Mouse (Mus musculus) mouse embryonic stem cell (cell line): ENCODE data around the gene Fnip2.
"Not testable (repeated sequence)": the region's sequence is repeated elsewhere in the genome, so short reads cannot be mapped to it uniquely, and the experiment has no call there.

ENCODE experiments used
- in situ Hi-C, 2 experiments: fragments of 300-500 bp; cut with MboI; formaldehyde crosslinking; loops; 1 replicate in 1 of 2; 3 replicates in 1 of 2; pipeline ENCODE4 v1.14.3; 2019 to 2020; ENCODE audit warnings: low sequenced_read_pairs in 2 of 2, low pct_unique_long_range_greater_than_20kb in 1 of 2, mixed read lengths in 1 of 2; ENCODE audit not compliant: unreplicated experiment in 1 of 2

Fnip2 gene

DNA sequence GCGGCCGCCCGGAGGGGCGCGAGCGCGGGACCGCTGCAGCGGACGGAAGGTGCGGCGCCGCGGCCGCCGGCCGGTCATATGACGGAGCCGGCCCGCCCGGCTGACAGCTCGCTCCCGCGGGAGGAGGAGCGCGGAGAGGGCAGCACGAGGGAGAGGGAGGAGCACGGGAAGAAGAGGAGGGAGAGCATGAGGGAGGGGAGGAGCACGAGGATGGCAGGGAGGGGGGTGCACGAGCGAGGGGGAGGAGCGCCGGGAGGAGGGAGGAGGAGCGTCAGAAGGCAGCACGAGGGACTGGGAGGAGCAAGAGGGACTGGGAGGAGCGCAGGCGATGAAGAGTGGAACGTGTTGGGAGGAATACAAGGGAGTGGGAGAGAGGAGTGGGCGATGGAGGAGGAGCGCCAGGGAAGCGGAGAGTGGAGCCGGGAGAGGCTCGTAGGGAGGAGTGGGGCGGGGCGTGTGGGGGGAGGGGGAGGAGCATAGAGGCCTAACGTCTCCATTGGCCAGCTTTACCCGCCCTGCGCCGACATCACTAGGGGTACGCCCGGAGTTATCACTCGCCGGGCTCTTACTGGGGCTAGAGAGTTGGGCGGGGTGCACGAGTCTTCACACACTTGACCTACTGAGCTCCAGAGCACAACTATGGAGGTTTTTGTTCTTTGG, at the start of gene Fnip2:
Gene Fnip2 (minus strand): TSS at position 94 of the 660 bp plus-strand sequence.
- in situ Hi-C loops: no loop called here

DNA sequence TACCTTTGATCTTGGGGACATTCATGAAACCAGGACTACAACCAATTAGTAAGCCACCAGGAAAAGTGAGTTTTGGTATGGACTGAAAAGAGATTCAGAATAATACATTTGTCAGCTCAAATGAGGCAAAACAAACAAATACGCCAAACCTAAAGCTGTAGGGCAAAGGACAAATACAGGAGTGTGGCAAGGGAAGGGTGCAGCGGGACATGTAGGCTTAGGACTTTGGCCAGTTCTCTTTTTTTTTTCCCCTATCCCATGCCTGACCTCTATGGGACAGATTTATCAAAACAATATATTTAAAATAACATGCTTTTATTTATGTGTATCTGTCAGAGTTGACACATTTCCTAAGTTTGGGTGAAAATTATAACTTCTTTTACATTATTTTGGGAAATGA, 42.3 kb upstream of the Fnip2 start:
- in situ Hi-C loops: no loop called here

DNA sequence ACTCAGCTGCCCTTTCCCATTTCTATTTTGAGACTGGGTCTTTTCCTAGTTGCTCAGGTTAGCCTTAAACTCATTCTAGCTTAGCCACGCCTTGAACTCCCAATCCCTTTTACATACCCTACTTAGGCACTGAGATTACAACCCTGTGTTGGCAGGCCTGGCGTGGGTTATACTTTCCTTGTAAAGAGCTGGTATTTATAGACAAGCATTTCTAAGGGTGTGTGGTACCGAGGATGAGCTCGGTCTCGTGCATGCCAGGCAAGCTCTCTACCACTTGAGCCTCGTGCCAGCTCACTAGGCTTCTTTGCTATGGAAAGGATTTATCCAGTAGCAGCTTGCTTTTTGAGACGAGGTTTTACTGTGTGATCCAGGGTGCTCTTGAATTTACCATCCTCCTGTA, 27.9 kb upstream of the Fnip2 start:
- in situ Hi-C loops: loop anchor here in 1 of 2 experiments (25.0 kb wide), 1 partner anchor 633 kb away; no protein-coding TSS in a partner anchor

DNA sequence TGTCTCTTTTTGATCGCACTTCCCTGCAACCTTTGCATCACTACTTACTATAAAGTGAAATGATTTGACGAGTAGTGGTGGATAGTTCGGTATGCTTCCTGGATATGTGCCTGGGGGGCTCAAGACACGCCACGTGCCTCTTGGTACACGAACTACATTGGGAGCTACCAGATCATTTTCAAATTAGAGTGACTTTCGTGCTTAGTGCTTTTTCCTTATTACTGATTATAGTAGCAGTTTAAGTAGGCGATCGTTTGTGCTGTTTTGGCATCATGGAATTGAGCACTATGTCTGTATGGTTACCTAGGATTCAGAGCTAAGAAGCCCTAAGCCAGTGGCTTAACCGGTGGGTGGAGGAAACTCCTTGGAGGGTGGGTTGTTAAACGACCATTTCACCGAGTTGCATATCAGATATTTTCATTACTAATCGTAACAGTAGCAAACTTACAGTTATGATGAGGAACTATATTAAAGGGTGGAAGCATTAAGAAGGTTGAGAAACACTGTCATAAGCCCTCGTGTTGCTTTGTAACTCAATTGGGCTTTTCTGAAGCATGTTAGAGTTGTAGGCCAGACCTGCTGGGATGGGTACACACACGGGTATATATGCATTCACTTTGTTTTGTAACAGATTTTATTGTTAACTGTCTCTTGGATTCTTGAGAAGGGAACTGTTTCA, 24.3 kb upstream of the Fnip2 start:
- in situ Hi-C loops: loop anchor here in 1 of 2 experiments (25.0 kb wide), 1 partner anchor 630 kb away; no protein-coding TSS in a partner anchor

DNA sequence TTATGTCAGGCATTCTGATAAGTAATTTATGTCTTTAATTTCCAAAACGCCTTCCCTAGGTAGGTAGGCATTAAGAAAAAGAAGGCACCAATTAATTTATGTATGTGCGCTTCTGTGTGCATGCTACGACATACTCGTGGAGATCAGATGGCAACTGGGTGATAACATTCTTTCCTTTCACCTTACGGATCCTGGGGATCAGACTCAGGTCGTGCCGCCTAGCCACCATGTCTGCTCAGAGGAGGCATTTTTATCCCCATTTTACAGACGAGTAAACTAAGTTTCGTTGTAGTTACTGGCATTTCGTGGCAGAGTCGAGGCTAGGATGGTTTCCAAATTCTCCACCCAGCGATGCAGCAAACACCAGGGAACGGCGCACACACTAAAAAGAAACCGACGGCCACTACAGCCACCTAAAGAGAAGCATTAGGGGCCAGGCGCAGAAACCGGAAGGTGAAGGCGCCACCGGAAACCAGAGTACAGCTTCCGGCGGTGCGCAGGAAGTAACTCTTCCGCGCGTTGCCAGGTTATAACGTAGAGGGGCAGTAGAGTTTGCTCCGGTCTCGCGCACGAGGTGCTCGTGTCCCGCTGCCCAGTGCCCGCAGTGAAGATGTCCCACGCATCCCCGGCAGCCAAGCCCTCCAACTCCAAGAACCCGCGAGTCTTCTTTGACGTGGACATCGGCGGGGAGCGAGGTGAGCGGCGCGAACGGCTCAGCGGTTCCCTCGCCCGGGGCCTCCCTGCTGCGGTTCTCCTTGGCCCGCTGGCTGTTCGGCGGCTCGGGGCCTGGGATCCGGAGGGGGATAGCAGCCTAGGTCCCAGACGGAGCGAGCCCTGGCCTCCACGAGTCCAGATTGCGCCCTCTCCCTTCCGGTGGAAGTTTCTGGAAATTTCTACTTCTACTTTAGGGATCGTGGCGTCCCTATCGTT, 23.5 kb upstream of the Fnip2 start, which contains the start of gene Ppid:
Gene Ppid (plus strand): TSS at position 480 of the 930 bp plus-strand sequence.
- in situ Hi-C loops: loop anchor here in 1 of 2 experiments (25.0 kb wide), 1 partner anchor 629 kb away; no protein-coding TSS in a partner anchor

DNA sequence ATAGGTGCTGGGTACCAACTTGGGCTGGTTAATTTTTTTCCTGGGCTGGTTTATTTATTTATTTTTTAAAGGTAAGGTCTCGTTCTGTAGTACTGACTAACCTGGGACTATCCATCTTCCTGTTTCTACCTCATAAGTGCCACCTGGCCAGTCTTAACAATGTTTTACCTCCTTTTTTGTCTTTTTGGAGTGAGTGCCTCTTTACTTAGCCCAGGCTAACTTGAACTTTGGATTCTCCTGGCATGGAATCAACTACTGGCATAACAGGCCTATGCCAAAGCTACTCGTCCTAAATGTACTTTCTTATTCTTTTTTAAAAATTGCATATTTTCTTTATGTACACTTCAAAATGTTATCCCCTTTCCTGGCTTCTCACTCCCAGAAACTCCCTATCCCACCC, 22.1 kb upstream of the Fnip2 start:
- in situ Hi-C loops: loop anchor here (5.0 to 25.0 kb wide), 3 partner anchors 385 to 627 kb away; no protein-coding TSS in a partner anchor

DNA sequence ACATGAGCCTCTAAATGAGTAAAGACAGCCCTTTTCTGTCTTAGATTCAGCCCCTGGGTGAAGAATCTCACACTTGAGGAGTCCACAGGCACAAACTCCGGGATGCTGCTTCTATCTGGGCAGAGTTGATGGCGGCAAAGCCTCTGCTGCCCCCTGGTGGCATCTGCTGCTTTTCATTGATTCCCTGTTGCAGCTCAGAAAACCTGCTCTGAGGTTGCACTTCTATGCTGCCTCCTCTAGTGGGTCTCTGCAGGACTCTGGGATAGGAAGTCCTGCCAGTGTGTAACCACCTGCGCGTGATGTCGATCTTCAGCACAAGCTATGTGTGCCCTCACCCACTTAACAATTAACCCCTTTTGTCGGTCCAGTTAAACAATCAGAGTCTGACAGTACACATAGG, 19.2 kb upstream of the Fnip2 start:
- in situ Hi-C loops: loop anchor here (5.0 to 25.0 kb wide), 3 partner anchors 382 to 625 kb away; no protein-coding TSS in a partner anchor

DNA sequence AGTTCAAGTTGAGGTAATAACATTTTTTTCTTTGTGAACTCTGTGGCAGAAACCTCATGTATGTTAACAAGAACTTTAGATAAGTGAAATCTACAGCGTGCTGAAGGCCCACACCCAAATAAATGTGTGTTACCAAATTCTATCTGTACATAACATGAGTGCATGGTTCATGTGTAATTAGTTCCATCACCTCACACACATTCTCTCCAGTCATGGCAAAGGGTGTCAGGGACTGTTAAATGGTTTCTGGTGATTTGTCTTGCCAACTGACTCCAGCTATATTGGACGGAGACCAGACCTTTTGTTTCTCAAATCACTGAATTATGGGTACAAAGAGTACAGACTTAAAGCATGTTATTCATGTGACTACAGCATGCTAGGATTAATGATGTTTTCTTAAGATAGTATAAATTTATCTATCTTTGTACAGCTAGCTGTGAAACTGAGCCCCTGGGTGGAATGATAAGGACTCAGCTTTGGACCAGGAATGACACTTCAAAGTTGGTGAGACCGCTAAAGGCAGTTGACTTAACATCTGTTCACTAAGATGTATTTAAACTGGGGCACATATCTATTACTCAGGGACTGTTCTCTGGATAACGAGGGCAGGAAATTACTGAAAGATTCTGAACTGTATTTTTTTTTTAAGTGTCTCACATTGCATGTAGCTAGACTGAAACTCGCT, 12.4 kb upstream of the Fnip2 start:
- in situ Hi-C loops: loop anchor here (10.0 to 25.0 kb wide), 2 partner anchors 375 to 618 kb away; no protein-coding TSS in a partner anchor

DNA sequence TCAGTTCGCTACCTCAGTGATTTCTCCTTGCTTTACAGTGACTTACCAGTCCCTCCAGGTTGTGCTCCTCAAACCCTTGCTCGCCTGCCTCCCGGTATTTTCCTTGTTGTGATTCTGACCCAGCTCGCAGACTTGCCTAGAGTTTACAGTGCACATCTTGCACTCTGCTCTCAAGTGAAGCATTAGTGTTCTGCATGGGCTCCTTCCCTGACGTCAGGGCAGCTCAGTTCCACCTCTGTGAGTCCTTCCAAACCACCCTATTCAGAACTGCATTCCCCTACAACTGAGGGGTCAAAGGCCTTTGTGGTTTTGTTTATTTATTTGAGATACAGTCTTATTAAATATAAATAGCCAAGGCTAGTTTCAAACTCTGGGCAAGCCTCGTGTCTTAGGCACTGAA, 10.6 kb upstream of the Fnip2 start:
- in situ Hi-C loops: loop anchor here in 1 of 2 experiments (25.0 kb wide), 1 partner anchor 616 kb away; no protein-coding TSS in a partner anchor

DNA sequence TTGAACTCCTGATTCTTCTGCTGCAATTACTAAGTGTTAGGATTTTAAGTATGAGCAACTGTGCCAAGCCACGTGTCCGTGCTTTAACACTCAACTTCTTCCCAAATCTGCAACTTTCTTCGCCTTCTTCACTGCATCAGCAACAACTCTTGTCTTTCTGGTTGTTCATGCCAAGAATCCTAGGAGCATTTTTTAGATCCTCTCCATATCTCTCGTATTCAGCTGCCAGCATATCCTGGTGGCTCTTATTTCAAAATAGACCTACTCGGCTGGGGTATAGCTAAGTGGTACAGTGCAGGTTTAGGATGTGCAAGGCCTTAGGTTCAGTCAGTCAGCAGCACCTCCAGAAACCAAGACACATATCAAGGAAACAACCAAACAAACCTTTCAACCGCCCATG, 10.0 kb upstream of the Fnip2 start:
- in situ Hi-C loops: loop anchor here in 1 of 2 experiments (25.0 kb wide), 1 partner anchor 615 kb away; no protein-coding TSS in a partner anchor

DNA sequence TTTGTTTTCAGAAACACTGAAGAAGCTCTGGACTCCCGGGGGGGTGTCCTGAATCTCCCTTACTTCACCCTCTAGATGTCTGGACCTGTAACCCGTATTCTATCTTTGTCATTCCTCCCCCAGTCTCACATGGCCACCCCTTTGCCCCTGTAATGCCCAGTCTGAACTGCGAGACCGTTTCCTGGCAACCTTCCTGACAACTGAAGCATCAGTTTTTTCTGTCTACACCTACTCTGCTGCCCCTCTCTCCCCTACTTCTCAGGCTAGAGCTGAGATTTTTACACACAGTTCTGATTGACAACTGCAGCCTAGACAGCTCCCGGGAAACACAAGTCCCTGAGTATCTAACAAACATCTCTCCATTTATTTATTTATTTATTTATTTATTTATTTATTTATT, 9.3 kb upstream of the Fnip2 start:
- in situ Hi-C loops: loop anchor here in 1 of 2 experiments (25.0 kb wide), 1 partner anchor 615 kb away; no protein-coding TSS in a partner anchor

DNA sequence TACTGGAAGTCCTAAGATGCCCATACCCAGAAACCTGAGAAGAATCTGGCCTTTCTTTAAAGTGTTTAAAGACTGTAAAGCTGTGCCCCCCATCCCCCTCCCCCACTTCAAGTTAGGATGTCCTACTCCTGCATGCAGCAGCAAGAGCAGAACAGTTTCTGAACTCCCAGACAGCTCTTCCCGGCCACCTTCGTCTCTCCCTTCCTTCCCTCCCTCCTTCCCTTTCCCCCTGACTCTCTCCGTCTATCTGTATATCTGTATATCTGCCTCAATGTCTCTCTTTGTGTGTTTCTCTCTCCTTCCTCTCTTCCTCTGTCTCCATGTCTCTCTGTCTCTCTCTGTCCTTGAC, 8.8 kb upstream of the Fnip2 start:
- in situ Hi-C loops: loop anchor here in 1 of 2 experiments (25.0 kb wide), 1 partner anchor 614 kb away; no protein-coding TSS in a partner anchor

DNA sequence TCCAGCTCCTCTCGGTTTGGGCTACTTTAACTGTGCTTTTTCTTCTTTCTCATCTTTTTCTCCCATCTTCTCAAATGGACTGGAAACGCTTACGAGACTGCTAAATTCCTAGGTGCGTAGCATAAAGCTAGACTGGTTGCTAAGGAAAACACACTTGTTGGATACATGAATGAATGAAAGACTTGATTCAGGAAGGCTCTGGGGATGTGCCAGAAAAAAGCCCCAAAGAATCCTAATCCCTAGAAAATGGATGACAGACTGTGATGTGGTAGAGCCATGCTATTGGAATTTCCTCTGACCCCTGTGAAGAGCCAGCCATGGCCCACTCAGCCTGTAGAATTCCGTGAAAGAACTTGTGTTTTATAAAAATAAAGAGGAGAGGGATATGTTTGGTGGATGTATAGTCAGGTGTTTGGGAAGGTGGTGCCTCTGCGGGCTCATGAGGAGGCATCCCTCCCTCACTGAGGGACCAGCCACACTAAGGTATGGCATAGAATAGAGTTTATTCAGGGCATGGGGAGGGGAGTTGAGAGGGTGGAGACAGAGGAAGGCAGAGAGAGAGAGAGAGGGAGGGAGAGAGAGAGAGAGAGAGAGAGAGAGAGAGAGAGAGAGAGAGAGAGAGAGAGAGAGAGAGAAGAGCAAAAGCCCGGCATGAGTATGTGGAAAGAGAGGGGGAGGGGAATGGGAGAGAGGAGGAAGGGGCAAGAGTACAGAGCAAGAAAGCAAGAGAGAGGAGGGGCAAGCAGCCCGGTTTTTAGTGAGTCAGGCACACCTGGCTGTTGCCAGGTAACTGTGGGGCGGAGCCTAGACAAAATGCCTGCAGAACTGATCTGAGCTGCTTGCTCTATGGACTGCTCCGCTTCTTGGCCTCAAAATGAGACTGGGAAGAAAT, 8.2 kb upstream of the Fnip2 start:
- in situ Hi-C loops: loop anchor here in 1 of 2 experiments (25.0 kb wide), 1 partner anchor 614 kb away; no protein-coding TSS in a partner anchor

DNA sequence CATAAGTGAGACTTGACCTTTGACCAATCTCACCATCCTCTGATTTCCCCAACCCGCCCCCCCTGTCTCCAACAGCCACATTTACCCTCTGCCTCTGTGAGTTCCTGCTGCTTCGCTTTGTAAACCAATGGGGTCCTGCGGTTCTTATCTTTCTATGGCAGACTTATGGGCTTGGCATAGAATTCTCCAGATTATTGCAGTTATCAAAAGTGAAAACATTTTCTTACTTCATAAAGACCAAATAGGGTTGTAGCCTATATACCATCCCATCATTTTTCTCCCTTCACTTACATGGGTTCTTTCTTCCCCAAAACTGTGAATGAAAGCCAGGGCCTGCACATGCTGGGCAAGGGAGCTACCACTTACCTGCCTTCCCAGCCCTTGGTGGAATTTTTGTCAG, 6.7 kb upstream of the Fnip2 start:
- in situ Hi-C loops: no loop called here

DNA sequence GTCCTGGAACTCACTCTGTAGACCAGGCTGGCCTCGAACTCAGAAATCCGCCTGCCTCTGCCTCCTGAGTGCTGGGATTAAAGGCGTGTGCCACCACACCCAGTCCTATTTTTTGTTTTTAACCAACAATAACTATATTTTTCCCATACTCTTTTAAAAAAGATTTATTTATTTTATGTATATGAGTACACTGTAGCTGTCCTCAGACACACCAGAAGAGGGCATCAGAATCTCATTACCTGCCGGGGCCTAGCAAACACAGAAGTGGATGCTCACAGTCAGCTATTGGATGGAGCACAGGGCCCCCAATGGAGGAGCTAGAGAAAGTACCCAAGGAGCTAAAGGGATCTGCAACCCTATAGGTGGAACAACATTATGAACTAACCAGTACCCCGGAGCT, 5.8 kb upstream of the Fnip2 start:
- in situ Hi-C loops: not testable (repeated sequence)

DNA sequence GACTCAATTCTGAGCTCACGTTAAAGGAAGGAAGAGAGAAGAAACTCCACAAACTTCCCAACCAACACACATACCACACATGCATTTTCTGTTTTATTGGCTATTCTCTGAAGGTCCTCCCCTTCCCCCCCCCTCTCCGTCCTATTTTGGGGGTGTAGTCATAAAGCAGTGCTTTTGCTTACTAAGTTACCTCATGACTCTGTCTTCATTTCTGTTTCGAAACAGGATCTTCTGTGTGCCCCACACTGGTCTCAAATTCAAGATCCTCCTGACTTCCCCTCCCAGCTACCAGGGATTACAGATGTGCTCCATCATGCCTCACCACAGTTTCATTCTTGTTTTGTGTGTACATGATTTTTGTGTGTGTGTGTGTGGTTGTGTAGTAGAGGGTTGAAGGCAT, 4.8 kb upstream of the Fnip2 start:
- in situ Hi-C loops: no loop called here

DNA sequence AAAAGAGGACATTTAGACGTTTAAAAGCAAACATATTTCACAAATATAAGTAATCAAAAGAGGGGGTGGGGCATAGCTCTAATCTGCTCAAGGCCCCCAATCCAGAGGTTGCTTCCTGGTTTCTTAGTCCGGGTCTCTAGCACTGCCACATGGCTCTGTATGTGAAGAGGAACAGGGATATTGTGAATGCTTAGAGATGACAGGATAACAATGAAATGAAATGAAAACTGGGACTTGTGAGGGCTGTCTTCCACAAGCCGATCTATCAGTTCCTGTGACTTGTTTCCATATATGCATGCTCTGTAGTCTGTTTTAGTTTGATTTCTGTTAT, 1.7 kb upstream of the Fnip2 start:
- in situ Hi-C loops: no loop called here
